Mouse (Mus musculus) urinary bladder, adult 2 months (tissue): Measurements from ENCODE around the gene Hspa12b. TPM values are rescaled to one million over a fixed set of nuclear protein-coding genes. Genes with fewer than 3 reads are reported as not detected.

ENCODE experiments used
- DNase-seq: peaks from one replicate; pipeline ENCODE4 v3.0.0; 2022; ENCODE audit warnings: low spot score
- polyA plus RNA-seq: library from polyadenylated mRNA; depleted of rRNA; stranded (reverse); fragments of >200 nt; gene quantifications from 2 replicates; pipeline ENCODE4 v1.2.3, GENCODE M21; 2012

The Hspa12b gene
- polyA plus RNA-seq, 1 experiment = 34.8 TPM

DNA sequence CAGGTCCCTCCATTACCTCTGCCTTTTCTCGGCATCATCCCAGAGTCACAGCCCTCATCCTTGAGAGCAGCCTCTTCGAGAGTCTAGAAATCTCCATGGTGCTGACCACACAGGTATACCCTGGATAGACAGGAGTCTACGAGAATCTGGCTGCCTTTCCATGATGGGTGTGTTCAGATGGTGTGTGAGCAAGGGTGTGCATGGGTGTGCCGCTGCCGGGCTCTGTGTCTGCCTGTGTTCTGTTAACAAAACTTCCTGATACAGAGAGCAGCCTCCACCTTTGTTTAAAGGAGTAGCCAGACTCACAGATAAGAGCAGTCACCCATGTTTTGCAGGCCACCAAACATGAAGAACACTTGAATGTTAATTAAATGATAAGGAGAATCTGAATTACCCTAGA is 2.8 kb downstream of the Hspa12b start:
- DNase-seq = no peak

DNA sequence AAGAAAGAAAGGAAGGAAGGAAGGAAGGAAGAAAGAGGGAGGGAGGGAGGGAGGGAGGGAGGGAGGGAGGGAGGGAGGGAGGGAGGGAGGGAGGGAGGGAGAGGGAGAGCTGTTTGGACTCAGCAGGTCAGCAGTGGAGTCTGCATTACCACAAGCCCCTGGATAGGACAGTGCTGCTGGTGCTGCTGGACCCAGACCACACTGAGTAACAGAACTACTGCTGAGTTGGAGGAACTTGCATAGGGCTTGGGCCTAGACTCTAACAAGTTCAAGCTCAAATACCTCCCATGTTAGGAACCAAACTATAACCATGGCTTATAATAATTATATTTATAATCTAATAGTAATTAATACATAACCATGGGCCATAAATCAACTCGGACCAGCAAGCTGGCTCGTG is 3.8 kb downstream of the Hspa12b start:
- no peak for DNase-seq

DNA sequence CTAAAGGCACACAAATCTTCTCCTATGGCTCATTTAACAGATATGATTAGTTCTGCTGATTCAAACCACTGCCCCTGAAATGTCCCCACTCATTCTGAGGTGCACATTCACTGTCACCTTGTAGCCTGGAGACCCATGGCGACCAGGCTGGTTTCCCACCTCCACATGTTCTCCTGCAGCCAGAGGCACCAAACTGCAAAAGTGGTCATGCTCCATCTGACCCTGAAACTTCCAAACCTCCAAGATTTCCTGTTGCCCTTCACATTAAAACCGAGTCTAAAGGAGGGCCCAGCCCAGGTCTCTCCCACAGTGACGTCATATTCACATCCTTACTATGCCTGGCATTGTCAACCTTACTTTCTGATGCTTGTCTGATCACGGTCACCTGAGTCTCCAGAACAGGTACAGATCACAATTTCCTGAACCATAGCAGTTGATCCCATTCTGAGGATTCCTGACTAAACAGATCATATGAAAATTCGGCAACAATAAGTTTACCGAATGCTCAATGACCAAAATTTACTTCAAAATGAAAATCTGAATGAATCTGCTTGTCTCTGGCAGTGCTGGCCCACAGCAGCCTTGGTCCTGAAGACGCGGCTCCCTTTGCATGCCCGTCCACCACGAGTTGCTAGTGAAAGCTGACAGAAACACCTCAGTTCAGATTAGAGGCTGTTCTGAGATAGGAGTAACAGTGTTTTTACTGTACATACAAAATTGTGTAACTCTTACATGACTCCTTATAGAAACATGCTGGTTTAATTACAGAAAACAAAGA is 5.2 kb downstream of the Hspa12b start:
- DNase-seq = no peak

DNA sequence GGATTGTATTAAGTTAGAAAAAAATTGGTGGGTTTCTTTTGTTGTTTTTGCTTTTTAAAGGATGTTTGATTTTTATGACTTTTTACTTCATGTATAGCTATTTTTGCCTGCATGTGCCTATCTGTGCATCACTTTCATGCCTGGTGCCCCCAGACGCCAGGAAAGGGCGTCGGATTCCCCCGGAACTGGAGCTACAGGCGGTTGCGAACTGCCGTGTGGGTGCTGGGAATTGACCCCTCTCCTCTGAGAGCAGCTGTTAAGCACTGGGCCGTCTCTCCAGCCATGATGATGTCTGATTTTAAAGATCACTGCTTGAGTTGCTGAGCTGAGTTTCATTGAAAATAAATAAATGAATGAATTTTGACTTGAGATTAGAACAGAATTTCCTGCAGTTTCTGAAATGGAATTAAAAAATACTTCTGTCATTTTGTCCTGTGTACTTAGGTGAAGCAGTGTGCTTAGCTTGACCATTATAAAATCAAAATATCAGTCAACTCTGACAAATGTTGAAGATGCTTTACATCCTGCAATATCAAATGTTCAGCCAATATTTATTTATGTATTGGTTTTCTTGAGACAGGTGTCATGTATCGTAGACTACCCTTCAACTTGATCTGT is 6.0 kb downstream of the Hspa12b start, which contains the start of gene Gm11037:
TSS of gene Gm11037 (plus strand) at position 568 of the 618 bp plus-strand sequence.
- DNase-seq = no peak

DNA sequence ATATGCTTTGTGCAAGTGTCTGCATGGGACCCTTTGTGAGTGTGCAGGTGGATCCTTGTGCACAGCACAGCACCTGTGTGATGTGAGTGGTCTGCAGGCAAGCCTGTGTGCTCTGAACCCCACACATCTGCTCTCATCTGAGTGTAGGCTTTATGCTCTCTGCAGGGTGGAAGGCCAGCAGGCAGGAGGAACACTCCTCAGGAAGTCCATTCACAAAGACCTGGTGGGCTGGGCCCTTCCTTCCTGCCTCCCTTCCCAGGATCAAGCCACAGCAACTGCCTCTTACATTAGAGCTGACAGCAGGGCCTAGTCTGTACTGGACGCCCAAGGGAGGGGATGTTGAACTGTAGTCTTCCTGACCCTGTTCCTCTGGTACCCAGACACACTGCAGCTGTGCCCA is 7.3 kb downstream of the Hspa12b start:
- peak; percentile 18 for DNase-seq

DNA sequence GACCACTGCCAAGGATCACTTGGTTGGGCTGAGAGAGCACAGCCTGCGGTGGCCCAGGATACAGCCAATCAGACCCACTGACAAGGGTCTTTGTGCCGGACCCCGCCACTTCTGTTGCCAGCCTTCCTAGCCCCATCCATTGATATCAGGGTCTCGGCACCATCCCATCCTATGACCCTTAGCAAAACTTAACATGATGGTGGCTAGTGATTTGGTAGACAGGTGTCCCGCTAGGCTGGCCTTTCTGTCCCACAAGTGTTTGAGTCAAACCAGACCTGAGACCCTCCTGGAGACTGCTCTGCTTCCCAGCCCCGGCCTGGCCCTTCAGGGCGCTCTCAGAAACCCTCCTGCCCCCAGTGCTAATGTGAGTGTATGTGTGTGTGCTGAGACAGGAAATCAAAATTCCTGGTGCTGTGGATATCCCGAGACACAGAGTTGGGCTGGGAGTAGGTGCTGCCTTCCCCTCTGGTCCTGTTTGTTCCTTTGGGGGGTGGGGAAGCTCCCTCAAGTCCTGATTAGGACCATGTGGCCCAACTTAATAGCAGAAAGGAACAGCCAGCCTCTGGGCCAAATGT is 7.8 kb downstream of the Hspa12b start:
- DNase-seq = peak; percentile 10

DNA sequence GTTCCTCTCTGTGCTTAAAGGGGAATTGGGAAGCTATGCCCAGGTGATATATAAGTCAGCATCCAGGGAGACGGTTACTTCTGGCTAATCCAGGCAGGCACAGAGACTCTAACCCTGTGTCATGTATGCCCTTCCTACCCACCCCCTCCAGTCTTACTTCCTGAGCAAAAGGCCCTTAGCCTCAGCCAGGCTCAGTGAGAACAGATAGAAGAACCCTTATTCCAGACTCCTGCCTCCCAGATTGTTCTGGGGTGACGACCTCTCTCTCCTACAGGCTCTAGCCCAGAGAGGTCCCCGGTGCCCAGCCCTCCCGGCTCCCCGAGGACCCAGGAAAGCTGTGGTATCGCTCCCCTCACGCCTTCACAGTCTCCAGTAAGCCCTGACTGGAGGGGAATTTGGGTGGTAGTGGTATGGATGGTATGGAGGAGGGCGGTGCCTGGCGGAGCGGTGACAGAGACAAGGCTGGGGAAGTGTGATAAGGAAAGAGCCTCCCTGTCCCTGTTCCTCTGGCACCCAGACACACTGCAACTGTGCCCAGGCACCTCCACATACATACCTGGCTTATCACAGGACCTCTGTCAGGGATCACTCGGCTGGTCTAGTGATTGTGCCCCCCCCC is 8.6 kb downstream of the Hspa12b start:
- peak; percentile 16 for DNase-seq

DNA sequence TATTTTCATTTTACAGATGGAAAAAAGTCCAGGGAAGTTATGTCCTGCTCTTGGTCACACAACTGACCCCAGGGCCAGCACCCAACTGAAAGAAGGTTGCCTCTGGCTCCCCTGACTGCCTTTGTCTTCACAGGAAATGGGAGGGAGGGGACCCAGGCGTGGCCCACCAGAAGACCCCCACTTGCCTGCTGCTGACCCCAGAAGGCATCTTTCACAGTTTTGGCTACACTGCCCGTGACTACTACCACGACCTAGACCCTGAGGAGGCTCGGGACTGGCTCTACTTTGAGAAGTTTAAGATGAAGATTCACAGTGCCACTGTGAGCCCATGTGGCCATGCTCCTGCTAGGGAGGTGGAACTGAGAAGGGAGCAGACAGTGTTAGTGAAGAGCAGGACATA is 11.2 kb downstream of the Hspa12b start:
- peak; percentile 10 for DNase-seq

DNA sequence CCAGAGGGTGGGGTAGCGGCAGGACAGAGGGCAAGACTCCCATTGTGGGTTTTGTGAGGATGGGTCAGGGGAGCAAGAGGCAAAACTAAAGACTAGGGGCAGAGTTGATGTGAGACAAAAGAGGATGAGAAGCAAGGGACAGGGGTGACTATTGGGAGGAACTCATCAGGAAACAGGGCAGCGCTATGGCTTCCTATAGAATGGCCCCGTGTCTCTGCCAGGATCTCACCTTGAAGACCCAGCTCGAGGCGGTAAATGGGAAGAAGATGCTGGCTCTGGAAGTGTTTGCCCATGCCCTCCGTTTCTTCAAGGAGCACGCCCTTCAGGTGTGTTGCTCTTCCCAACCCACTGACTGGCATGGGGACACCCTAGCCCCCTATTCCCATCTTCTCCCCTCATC is 11.7 kb downstream of the Hspa12b start:
- peak; percentile 17 for DNase-seq

DNA sequence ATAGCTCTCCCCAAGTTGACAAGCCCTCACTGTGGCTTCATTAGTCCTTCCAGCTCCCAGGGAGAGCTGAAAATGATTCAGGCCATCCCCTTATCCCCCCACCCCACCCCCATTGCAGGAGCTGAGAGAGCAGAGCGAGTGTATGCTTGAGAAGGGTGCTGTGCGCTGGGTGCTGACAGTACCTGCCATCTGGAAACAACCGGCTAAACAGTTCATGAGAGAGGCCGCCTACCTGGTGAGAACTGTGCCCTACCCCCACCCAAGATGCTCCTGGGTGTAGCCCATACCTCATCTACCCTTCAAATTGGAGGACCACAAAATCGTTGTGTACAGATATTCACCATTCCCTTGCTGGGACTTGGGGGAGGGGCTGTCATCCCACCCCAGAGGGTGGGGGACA is 12.2 kb downstream of the Hspa12b start:
- DNase-seq = no peak

DNA sequence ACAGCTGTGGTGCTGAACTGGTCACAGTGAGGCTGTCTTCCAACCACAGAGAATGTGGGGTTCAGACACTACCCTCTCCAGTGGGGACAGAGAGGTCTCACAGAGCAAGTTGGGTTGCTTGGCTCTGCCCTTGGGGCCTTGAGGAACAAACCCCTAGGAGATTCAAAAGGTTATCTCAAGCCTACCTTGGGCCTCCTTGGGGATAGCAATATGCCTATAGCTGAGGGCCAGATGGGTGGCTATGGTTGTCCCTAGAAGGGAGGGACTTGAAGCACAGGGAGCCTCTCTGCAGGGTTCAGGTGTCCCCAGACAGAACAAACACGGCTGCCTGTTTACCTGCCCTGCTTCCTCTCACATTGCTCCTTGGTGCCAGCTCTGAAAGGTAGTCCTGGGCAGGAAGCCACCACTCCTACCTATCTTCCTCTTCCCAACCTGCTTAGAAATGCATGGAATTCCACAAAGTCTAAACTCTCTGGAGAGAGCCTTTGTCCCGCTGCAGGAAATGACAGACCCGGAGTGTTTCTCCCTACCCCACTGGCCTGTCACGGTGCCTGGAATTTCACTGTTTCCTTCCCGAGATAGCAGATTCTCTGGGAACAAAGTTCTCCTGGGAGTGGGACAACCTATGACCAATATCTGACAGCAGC is 12.9 kb downstream of the Hspa12b start:
- no peak for DNase-seq

DNA sequence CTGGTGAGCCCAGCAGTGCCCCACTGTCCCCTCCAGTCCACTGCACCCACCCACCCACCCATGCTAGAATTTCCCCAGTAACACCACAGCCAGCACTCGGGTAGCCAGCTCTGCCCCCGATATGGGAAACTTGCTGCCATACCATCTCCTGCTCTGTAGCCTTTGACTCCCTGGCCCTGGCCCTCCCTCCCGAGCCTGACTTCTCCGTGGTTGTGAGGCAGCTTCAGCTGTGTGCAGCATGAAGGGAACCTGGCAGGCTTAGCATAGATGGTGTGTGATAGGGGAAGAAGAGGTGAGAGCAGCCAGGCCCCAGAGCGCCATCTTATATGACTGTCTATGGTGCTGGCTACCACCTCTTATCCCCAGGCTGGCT is 13.4 kb downstream of the Hspa12b start:
- DNase-seq = no peak

DNA sequence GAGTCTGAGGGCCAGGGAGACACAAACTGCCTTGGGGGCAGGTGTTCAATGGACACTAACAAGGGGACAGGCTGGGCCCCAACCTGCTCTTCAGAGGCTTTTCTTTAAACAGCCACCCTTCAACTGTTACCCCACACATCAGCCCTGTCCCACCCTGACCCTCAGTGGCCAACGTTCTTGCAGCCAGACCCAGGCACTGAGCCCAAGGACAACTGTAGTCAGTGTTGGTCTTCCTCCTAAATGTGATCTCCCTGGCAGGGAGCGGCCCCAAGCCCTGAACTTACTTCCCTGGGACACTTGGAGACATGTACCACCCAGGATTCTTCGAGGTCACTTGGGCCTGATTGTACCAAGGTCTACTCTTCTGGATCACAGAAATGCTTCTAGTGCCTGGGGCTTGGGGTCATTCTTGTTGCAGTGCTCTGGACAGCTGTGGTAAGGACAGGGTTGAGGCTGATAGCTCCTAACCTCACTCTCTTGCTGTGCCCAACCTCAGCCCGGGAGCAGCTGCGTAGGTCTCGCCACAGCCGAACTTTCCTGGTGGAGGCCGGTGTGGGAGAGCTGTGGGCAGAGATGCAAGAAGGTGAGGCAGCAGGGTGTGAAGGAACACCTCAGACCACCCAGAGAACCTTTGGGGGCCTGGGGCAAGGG is 14.4 kb downstream of the Hspa12b start:
- no peak for DNase-seq

DNA sequence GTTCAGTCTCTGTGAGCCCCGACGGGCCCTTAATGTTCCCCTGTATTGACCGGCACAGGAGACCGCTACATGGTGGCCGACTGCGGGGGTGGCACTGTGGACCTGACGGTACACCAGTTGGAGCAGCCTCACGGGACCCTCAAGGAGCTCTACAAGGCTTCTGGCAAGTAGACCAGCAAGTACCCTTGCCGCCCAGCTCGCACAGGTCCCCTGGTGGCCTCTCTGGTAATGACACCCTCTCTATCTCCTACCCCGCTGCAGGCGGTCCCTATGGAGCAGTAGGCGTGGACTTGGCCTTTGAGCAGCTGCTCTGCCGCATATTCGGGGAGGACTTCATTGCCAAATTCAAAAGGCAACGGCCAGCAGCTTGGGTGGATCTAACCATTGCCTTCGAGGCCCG is 15.5 kb downstream of the Hspa12b start:
- no peak for DNase-seq

DNA sequence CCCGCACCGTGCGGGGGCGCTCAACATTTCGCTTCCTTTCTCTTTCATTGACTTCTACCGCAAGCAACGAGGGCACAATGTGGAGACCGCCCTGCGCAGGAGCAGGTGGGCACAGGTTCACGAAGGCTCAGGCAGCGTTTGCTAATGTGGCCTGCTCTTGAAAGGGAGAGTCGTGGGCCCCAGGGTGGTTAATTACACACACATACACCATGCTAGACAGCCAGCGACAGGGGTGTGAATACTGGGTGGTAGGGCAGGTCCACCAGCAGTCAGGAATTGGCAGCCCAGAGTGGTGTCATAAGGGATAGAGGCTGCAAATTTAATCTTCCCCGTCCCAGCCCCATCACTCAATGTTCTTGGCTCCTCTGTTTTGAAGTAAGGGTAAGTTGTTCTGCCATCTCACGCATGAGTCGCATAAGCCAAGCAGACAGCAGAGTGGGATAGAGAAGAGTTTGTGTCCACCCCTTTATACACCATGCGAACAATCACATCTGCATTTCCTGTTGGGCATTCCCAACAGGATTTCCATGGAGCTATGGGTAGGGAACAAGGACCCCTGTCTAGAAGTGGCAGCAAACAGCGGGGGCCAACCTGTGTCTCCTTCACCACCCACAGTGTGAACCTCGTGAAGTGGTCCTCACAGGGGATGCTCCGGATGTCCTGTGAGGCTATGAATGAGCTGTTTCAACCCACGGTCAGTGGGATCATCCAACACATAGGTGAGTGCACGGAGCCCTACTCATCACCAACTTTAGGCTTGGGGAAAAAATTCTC is 16.1 kb downstream of the Hspa12b start:
- no peak for DNase-seq

DNA sequence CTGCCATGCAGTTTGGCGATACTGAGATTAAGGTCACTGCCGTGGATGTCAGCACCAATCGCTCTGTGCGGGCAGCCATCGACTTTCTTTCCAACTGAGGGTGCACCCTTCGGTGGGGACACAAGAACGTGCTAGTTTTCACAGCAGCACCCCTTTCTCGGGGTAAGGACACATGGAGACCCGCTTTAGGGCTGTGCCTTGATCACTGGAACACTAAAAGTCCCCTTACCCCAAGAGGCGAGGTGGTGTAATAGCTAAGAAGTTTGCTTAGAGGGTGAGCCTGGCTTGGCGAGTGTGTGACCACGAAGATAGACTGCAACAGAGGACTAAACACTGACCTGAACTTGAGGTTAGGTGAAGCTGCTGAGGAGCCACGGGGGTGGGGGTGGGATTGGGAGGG is 18.0 kb downstream of the Hspa12b start:
- no peak for DNase-seq

DNA sequence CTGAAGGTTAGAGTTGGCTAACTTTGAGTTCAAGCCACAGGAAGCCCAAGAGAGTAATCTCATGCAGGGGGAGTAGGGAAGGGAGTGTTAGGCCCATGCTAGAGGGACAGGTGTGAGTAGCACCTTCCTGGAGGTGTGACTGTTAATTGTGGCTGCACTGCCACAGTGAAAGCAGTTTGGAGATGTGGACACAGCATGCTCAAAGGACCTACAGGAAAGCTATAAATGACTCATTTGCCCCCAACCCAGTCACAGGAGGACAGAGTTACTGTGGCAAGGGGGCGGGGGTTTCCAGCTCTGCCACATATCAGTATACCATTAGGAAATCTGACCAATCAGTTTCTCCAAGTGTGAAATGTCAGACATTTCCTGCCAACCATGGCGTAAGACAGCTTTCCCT is 18.5 kb downstream of the Hspa12b start:
- no peak for DNase-seq

DNA sequence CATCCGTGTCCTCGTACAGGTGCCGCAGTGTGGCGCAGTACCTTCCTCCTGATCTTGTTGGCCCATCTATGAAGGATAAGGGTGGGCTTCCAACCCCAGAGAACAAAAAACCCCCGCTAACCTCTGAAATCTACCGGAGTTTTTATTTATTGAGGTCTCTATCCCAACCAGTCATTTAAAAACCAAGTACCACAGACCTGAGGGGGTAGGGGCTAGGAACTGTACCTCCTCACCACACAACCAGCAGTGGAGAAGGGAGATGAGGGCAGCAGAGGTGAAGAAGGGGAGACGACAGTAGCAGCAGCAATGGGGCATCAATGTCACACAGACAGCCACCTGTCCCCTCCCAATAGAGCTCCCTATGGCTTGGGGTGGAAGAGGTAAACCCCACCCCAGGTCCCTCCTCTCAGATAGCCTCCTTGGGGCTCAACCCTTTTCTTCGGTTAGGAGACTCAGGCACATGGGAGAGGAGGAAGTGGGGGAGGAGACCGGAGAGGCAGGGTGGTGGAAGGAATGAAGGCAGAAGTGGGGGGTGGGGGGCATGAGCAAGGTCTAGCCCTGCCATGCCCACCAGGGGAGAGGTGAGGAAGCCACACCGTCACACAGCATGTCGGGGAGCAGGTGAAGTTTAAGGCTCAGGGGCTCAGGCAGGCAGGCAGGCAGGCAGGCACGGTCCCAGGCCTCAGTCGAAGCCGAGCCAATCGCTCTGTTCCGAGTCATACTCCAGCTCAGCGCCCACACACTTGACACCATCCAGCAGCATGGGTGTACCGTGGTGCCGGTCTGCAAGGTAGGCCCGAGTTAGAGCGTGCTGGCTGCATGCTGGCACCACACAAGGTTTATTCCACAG is 19.3 kb downstream of the Hspa12b start:
- DNase-seq = no peak

DNA sequence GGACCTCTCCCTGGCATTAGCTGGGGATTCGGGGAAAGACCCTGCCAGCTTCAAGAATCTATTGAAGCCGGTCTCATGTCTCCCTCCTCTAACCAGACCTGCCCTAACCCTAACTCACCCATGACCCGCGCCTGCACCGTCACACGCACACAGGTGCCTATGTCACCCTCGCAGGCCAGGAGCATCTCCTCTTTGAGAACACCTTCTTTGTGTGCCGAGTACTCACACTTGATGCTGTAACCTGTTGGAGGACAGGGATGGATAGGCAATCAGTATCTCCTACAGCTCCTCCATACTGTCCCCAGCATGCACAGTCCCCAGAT is 19.9 kb downstream of the Hspa12b start:
- no peak for DNase-seq
